Mouse (Mus musculus) MEL (cell line): ENCODE data around the gene Fam196b. TPM values are rescaled to one million over a fixed set of nuclear protein-coding genes. Genes with fewer than 3 reads are reported as not detected.

Experiments
- DNase-seq: peaks from one replicate; pipeline ENCODE4 v3.0.0; 2011; ENCODE audit warnings: low read depth, low spot score
- H3K27ac ChIP-seq: 2 replicates; pipeline ENCODE4 v1.5.1; 2012; ENCODE audit warnings: low read depth, mild to moderate bottlenecking, control low read depth, low read length, moderate library complexity; ENCODE audit not compliant: control insufficient read depth
- H3K27me3 ChIP-seq, 2 experiments: fragments of 150-350 bp in 1 of 2; sonication (generic) in 1 of 2; 2 replicates each; pipeline ENCODE4 v1.6.1; 2012; ENCODE audit warnings: low read length in 2 of 2, mild to moderate bottlenecking in 2 of 2, improper control_type of control experiment in 1 of 2, moderate library complexity in 1 of 2; ENCODE audit not compliant: insufficient read depth in 2 of 2, control insufficient read depth in 1 of 2
- H3K36me3 ChIP-seq, 2 experiments: 2 replicates each; pipeline ENCODE4 v1.6.1; 2012 to 2014; ENCODE audit warnings: low read length in 2 of 2, improper control_type of control experiment in 1 of 2, inconsistent platforms in 1 of 2, mild to moderate bottlenecking in 1 of 2; ENCODE audit not compliant: insufficient read depth in 2 of 2, control insufficient read depth in 1 of 2
- H3K4me1 ChIP-seq, 2 experiments: fragments of 150-350 bp in 1 of 2; sonication (generic) in 1 of 2; 2 replicates each; pipeline ENCODE4 v1.6.1; 2012; ENCODE audit warnings: low read length in 2 of 2, improper control_type of control experiment in 1 of 2, mild to moderate bottlenecking in 1 of 2; ENCODE audit not compliant: insufficient read depth in 2 of 2, control insufficient read depth in 1 of 2
- H3K4me3 ChIP-seq, 2 experiments: fragments of 150-350 bp in 1 of 2; sonication (generic) in 1 of 2; 2 replicates each; pipeline ENCODE4 v1.5.1; 2012; ENCODE audit warnings: low read depth in 2 of 2, low read length in 2 of 2, mild to moderate bottlenecking in 2 of 2, moderate library complexity in 2 of 2, control low read depth in 1 of 2, improper control_type of control experiment in 1 of 2; ENCODE audit not compliant: control insufficient read depth in 1 of 2, insufficient read depth in 1 of 2
- H3K79me2 ChIP-seq: 2 replicates; pipeline ENCODE4 v1.6.1; 2012; ENCODE audit warnings: mild to moderate bottlenecking, low read length, moderate library complexity; ENCODE audit not compliant: control insufficient read depth, poor library complexity, insufficient read depth
- H3K9ac ChIP-seq: 2 replicates; pipeline ENCODE4 v1.6.1; 2012; ENCODE audit warnings: low read depth, mild to moderate bottlenecking, control low read depth, low read length, moderate library complexity; ENCODE audit not compliant: control insufficient read depth, poor library complexity, severe bottlenecking
- H3K9me3 ChIP-seq: fragments of 150-350 bp; sonication (generic); replicated peaks from 2 replicates; pipeline ENCODE4 v1.6.1; 2012; ENCODE audit warnings: mild to moderate bottlenecking, low read length, improper control_type of control experiment, moderate library complexity; ENCODE audit not compliant: insufficient read depth
- CHD2 ChIP-seq: IDR thresholded peaks from 2 replicates; pipeline ENCODE4 v1.6.1; 2011; ENCODE audit warnings: low read length, improper control_type of control experiment
- CTCF ChIP-seq, 3 experiments: IDR thresholded peaks in 2 of 3; conservative IDR thresholded peaks in 1 of 3; 2 replicates each; pipeline ENCODE4 v1.5.1; 2011 to 2012; ENCODE audit warnings: low read length in 3 of 3, low read depth in 2 of 3, mild to moderate bottlenecking in 2 of 3, improper control_type of control experiment in 1 of 3, inconsistent platforms in 1 of 3, mixed read lengths in 1 of 3, moderate library complexity in 1 of 3; ENCODE audit not compliant: control insufficient read depth in 1 of 3, insufficient read depth in 1 of 3, poor library complexity in 1 of 3, severe bottlenecking in 1 of 3
- E2F4 ChIP-seq: IDR thresholded peaks from 2 replicates; pipeline ENCODE4 v1.6.1; 2011; ENCODE audit warnings: low read depth, low read length, improper control_type of control experiment, borderline replicate concordance
- EP300 ChIP-seq, 2 experiments: IDR thresholded peaks; 2 replicates each; pipeline ENCODE4 v1.6.1; 2011; ENCODE audit warnings: improper control_type of control experiment in 2 of 2, low read length in 2 of 2, low read depth in 1 of 2, mild to moderate bottlenecking in 1 of 2
- ETS1 ChIP-seq: IDR thresholded peaks from 2 replicates; pipeline ENCODE4 v1.6.1; 2012; ENCODE audit warnings: low read depth, mild to moderate bottlenecking, inconsistent platforms, low read length, improper control_type of control experiment, moderate library complexity
- GABPA ChIP-seq: IDR thresholded peaks from 2 replicates; pipeline ENCODE4 v1.6.1; 2012; ENCODE audit warnings: low read depth, mild to moderate bottlenecking, inconsistent platforms, low read length, improper control_type of control experiment, moderate library complexity
- HCFC1 ChIP-seq: IDR thresholded peaks from 2 replicates; pipeline ENCODE4 v1.6.1; 2012; ENCODE audit warnings: low read depth, mild to moderate bottlenecking, inconsistent platforms, low read length, improper control_type of control experiment, moderate library complexity
- JUND ChIP-seq: IDR thresholded peaks from 2 replicates; pipeline ENCODE4 v1.6.1; 2011; ENCODE audit warnings: low read depth, mild to moderate bottlenecking, improper control_type of control experiment, low read length
- MAFK ChIP-seq: IDR thresholded peaks from 2 replicates; pipeline ENCODE4 v1.6.1; 2011; ENCODE audit warnings: low read depth, mild to moderate bottlenecking, low read length, improper control_type of control experiment, borderline replicate concordance
- MYC ChIP-seq: IDR thresholded peaks from 2 replicates; pipeline ENCODE4 v1.6.1; 2011; ENCODE audit warnings: low read depth, mild to moderate bottlenecking, low read length, improper control_type of control experiment, moderate library complexity
- NRF1 ChIP-seq: IDR thresholded peaks from 2 replicates; pipeline ENCODE4 v1.6.1; 2014; ENCODE audit warnings: low read depth, mild to moderate bottlenecking, inconsistent platforms, low read length, improper control_type of control experiment, moderate library complexity; ENCODE audit not compliant: poor library complexity, insufficient read depth, severe bottlenecking
- POLR2AphosphoS2 ChIP-seq: IDR thresholded peaks from 2 replicates; pipeline ENCODE4 v1.6.1; 2011; ENCODE audit warnings: low read length, improper control_type of control experiment
- RCOR1 ChIP-seq: IDR thresholded peaks from 2 replicates; pipeline ENCODE4 v1.6.1; 2012; ENCODE audit warnings: low read depth, mild to moderate bottlenecking, inconsistent platforms, low read length, improper control_type of control experiment
- SIN3A ChIP-seq: IDR thresholded peaks from 2 replicates; pipeline ENCODE4 v1.6.1; 2012; ENCODE audit warnings: low read length, improper control_type of control experiment, inconsistent platforms
- SMC3 ChIP-seq: IDR thresholded peaks from 2 replicates; pipeline ENCODE4 v1.6.1; 2011; ENCODE audit warnings: low read depth, low read length, improper control_type of control experiment
- TBP ChIP-seq: IDR thresholded peaks from 2 replicates; pipeline ENCODE4 v1.8.0; 2011; ENCODE audit warnings: low read depth, low read length, improper control_type of control experiment
- USF1 ChIP-seq: IDR thresholded peaks from 2 replicates; pipeline ENCODE4 v1.6.1; 2014; ENCODE audit warnings: low read depth, mild to moderate bottlenecking, inconsistent platforms, low read length, improper control_type of control experiment, moderate library complexity
- ZC3H11A ChIP-seq: IDR thresholded peaks from 2 replicates; pipeline ENCODE4 v1.6.1; 2012; ENCODE audit warnings: low read depth, mild to moderate bottlenecking, inconsistent platforms, low read length, improper control_type of control experiment
- ZNF384 ChIP-seq: IDR thresholded peaks from 2 replicates; pipeline ENCODE4 v1.6.1; 2012; ENCODE audit warnings: low read depth, mild to moderate bottlenecking, inconsistent platforms, low read length, improper control_type of control experiment
- polyA plus RNA-seq, 2 experiments: library from polyadenylated mRNA; stranded (reverse) in 1 of 2; unstranded in 1 of 2; fragments of >175 nt in 1 of 2; fragments of >200 nt in 1 of 2; gene quantifications; 2 replicates each; pipeline versions ENCODE4 v1.2.1 to v1.2.4; 2012; ENCODE audit warnings: low replicate concordance in 2 of 2, low read depth in 1 of 2; ENCODE audit not compliant: insufficient read length in 2 of 2, insufficient read depth in 1 of 2, missing spikeins in 1 of 2
- total RNA-seq: library from RNA; depleted of rRNA; stranded (reverse); fragments of 300-350 nt; gene quantifications from 2 replicates; pipeline ENCODE4 v1.2.3, GENCODE M21; 2012

The Fam196b gene
- total and polyA plus RNA-seq, 3 experiments = 0.10 to 0.23 TPM; not detected in 1

GRCm38 (mm10) chr11:34449944-34450343 is 135.3 kb downstream of the Fam196b start:
- Histone ChIP-seq H3K36me3 (peaks cover 0 to 4% of the 10 kb centered on the region in 2 experiments; a peak in 1 of 4 replicates), H3K79me2 (no peaks in the 10 kb centered on the region), H3K9me3 (no peaks in the 10 kb centered on the region), H3K27ac (no peak overlapping the region), H3K27me3 (no peaks in the 10 kb centered on the region), H3K9ac (no peak overlapping the region), H3K4me1 (no peaks in the 10 kb centered on the region), H3K4me3 (no peak overlapping the region)
- no peak for DNase-seq
- no peak for TF ChIP-seq ZNF384
- TF ChIP-seq RCOR1 = no peak
- TF ChIP-seq ETS1 = no peak
- TF ChIP-seq CHD2 = no peak
- TF ChIP-seq ZC3H11A = no peak
- TF ChIP-seq USF1 = no peak
- TF ChIP-seq MAFK = no peak
- no peak for TF ChIP-seq TBP
- no peak for TF ChIP-seq SMC3
- TF ChIP-seq MYC = no peak
- TF ChIP-seq SIN3A = no peak
- TF ChIP-seq E2F4 = no peak
- TF ChIP-seq POLR2AphosphoS2 = no peak
- TF ChIP-seq EP300 (IDR thresholded peaks at IDR 0.05; ENCODE audit: low read depth in 1 of 2, low read length in 2 of 2) = no peak
- no peak for TF ChIP-seq GABPA
- no peak for TF ChIP-seq HCFC1
- no peak for TF ChIP-seq NRF1
- no peak for TF ChIP-seq JUND

GRCm38 (mm10) chr11:34467056-34467455 is 152.4 kb downstream of the Fam196b start:
- peak; percentile 32 for DNase-seq
- H3K27ac ChIP-seq = no peak overlapping the region
- H3K4me3 ChIP-seq = no peak overlapping the region
- no peaks in the 10 kb centered on the region for H3K9me3 ChIP-seq
- no peak overlapping the region for H3K9ac ChIP-seq
- peaks cover 0 to 10% of the 10 kb centered on the region in 2 experiments; a peak in 2 of 4 replicates for H3K36me3 ChIP-seq
- H3K79me2 ChIP-seq = no peaks in the 10 kb centered on the region
- 0 out of 6 replicates have a peak, but pooled peaks of 1 of the 3 experiments have one; percentile 13 for TF ChIP-seq CTCF (IDR thresholded peaks at IDR 0.05 in 2 of 3, conservative IDR thresholded peaks at IDR 0.05 in 1 of 3; ENCODE audit: control insufficient read depth in 1 of 3, insufficient read depth in 1 of 3, low read depth in 2 of 3, low read length in 3 of 3, poor library complexity in 1 of 3, severe bottlenecking in 1 of 3)
- TF ChIP-seq MAFK = no peak
- no peaks in the 10 kb centered on the region for H3K27me3 ChIP-seq
- H3K4me1 ChIP-seq = no peaks in the 10 kb centered on the region
